Mouse (Mus musculus): ENCODE data around the gene AL731706.2. TPM values are rescaled to one million over a fixed set of nuclear protein-coding genes. Genes with fewer than 3 reads are reported as not detected.
A peak's percentile ranks its signal among the peaks of the same experiment; 100 is the strongest.
"Not testable (repeated sequence)": the region's sequence is repeated elsewhere in the genome, so short reads cannot be mapped to it uniquely, and the experiment has no call there.

Gene AL731706.2
- polyA plus RNA-seq, 1 experiment from 2014 or later, result 33.0 TPM

DNA sequence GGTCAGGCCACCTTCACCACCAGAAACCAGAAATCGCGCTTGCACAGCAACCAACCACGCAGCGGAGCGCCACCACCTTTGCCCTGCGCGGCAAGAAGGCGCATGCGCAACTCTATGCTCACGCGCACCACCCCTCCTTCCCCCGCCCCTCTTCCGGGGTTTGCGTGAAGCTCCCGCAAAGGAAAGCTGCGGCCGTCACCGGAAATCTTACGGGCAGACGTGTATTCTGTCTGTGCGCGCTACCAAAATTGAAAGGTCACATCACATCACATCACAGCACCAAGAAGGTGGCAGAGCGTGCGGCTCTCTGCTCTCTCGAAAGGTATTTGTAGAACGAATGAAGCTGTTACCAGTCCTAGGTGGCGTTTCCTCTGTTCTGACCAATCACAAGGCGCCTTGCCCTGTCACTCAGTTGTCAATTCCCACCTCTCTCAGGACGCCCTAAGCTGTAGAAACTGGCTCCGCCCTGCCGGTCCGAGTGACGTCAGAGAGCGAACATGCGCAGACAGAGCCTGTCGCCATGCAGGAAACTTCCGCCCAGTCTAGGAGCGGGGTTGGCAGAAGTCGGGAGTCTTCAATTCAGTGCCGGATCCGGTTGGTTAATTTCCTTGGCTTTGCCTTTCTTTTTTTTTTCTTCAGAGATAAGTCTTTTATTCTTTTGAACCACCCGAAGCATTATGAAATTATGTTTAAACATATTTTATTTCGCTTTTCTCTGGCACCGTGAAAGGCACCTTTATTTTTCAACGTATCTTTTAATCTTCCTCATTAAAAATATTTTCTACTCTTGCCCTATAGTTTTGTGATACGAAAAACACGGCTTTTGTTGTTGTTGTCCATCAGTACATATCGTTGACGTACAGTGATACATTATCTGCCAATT, 5.8 kb upstream of the AL731706.2 start, which contains the start of the genes Slx4ip, AL731706.1 and Mkks:
TSS of gene Slx4ip (plus strand) at position 151 of the 883 bp plus-strand sequence.
TSS of gene AL731706.1 (minus strand) at position 322 of the 883 bp plus-strand sequence.
TSS of gene Mkks (minus strand) at position 322 of the 883 bp plus-strand sequence.
- DNase-seq (ENCODE audit: low spot score), result peak; percentile 99
- under 1% methylated on average over 49 of the region's 49 CpGs for WGBS
- Histone ChIP-seq H3K4me1 (replicated peaks) (peaks cover 21% of the 10 kb centered on the region), H3K27me3 (ENCODE audit: insufficient read depth, poor library complexity, severe bottlenecking) (no peaks in the 10 kb centered on the region), H3K27ac (peak within 1 kb of the TSS; percentile 94), H3K9me3 (no peaks in the 10 kb centered on the region), H3K4me3 (peak within 1 kb of the TSS; percentile 78), H3K36me3 (no peaks in the 10 kb centered on the region)

DNA sequence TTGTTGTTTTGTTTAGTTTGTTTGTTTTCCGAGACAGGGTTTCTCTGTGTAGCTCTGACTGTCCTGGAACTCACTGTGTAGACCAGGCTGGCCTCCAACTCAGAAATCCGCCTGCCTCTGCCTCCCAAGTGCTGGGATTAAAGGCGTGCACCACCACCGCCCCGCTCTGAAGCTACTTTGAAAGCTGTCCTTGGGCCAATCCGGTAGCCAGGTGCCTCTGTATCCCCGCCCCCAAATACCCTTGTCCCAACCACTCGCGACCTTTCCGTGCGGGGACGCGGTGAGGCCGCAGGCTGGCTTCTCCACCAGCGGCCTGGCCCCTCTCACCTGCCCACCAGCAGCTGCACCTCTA, 5.2 kb upstream of the AL731706.2 start:
- Histone ChIP-seq H3K4me3 (peak overlapping the region; percentile 78), H3K4me1 (replicated peaks) (peaks cover 21% of the 10 kb centered on the region), H3K27ac (peak overlapping the region; percentile 94)
- not testable (repeated sequence) for H3K36me3 ChIP-seq; DNase-seq (ENCODE audit: low spot score); H3K9me3 ChIP-seq; H3K27me3 ChIP-seq (ENCODE audit: insufficient read depth, poor library complexity, severe bottlenecking)
- 7% methylated on average over 15 of the region's 15 CpGs for WGBS

DNA sequence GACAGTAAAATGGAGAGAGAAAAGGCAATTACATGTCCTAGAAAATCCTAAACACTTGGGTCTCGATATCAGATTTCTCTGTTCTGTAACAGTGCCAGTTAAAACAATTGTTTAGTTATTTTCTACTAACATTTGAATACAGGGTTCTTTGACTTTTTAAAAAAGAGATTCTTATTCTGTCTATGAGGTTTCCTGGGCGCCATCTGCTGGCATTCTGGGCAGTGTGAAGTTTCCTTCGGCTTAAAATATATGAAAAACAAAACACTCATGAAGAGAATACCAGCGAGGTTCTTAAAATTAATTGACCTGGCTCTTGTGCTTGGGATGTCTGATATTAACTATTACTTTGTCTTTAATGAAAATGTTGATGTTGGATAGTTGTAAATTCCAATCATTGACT, 1.4 kb upstream of the AL731706.2 start:
- Histone ChIP-seq H3K27me3 (ENCODE audit: insufficient read depth, poor library complexity, severe bottlenecking) (no peaks in the 10 kb centered on the region), H3K4me1 (replicated peaks) (0 out of 2 replicates have a peak, but pooled peaks cover 6% of the 10 kb centered on the region), H3K36me3 (peaks cover 35% of the 10 kb centered on the region), H3K9me3 (no peaks in the 10 kb centered on the region), H3K4me3 (no peak overlapping the region), H3K27ac (no peak overlapping the region)
- 79% methylated on average over 4 of the region's 4 CpGs for whole genome bisulfite sequencing
- no peak for DNase-seq (ENCODE audit: low spot score)

DNA sequence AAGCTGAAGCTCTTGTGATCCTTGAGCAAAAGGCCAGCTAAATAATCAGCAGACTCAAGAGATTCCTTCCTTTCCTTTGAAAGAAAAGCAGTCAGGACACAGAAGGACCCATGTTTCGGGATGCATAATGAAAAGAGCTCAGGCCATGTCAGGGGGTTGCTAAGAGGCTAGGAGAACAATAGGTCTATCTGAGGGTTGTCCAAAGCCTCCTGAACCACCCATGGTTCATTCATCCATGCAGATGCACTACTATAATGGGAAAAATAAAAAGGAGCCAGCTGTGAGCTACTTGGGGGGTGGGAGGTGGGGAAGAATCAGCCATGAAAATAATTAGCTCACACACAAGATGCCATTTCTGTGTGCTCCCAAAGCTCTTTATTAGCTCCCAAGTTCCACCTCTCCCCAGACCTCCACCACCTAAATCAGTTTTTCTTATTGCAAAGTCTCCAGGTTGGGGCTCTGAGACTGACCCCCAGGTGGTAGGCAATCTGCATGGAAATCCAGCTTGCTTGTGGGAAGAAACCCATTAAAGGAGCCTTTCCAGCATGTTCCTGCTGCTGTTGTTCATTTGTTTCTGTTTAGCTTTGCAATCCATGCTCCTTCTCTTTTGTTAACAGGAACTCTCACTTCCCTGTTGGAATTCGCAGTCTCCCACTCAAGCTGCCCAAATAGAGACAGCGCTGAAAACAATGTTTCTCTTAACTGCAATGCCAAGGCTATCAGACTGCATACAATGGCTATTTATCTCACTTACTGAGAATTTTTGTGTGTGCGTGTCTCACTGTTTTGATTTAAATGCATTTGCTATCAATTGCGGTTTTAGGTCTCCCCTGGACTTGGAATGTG, 30.7 kb downstream of the AL731706.2 start:
- Histone ChIP-seq H3K9me3 (no peaks in the 10 kb centered on the region), H3K27ac (peak overlapping the region; percentile 82), H3K36me3 (no peaks in the 10 kb centered on the region), H3K4me1 (replicated peaks) (peaks cover 27% of the 10 kb centered on the region), H3K4me3 (no peak overlapping the region), H3K27me3 (ENCODE audit: insufficient read depth, poor library complexity, severe bottlenecking) (no peaks in the 10 kb centered on the region)
- peak; percentile 35 for DNase-seq (ENCODE audit: low spot score)
- WGBS, result 22% methylated on average over 5 of the region's 5 CpGs

DNA sequence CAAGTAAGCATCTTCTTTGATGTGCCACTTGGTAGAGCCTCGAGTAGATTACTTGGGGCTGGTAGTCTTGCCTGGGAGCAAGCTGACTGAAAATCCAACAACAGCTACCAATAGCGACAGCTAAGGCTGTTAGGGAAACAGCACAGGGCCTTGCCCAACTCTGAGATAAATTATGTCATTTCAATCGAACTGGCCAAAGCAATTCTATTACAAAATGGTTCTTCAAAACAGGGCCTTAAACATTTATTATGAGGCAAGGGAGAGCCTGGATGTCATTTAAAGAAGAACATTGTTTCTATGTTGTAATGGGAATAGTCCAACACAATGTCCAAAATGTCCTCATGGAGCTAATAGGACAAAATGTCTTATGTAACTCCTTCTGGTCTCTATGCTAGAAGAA, 35.1 kb downstream of the AL731706.2 start:
- DNase-seq (ENCODE audit: low spot score), result no peak

DNA sequence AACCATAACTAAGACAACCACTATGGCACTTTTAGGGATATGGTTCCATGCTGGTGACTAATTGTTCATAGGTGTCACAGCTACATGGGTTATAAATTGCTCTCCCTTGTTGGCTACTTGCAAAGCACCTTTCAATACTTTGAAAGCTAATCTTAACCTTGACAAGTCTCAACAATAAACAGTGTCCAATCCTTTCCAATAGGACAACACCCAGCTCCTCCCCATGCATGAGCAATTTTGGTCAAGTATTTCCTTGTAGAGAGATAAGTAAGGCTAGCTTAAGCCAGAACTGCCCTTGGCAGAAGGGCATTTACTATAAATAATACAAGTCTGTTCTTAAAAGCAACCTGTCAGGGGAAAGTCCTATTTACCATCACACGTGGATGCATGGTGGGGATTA, 47.5 kb downstream of the AL731706.2 start:
- H3K36me3 ChIP-seq, result no peaks in the 10 kb centered on the region
- WGBS, result 69% methylated on average over 1 of the region's 1 CpGs
- DNase-seq (ENCODE audit: low spot score), result no peak

More for the DNA sequence above, 35.1 kb downstream of the AL731706.2 start:
- H3K36me3 ChIP-seq, result no peaks in the 10 kb centered on the region
- WGBS, result 80% methylated on average over 3 of the region's 3 CpGs
- no peaks in the 10 kb centered on the region for H3K9me3 ChIP-seq
- H3K4me3 ChIP-seq, result no peak overlapping the region
- H3K27me3 ChIP-seq (ENCODE audit: insufficient read depth, poor library complexity, severe bottlenecking), result no peaks in the 10 kb centered on the region
- peaks cover 22% of the 10 kb centered on the region for H3K4me1 ChIP-seq (replicated peaks)
- H3K27ac ChIP-seq, result no peak overlapping the region

DNA sequence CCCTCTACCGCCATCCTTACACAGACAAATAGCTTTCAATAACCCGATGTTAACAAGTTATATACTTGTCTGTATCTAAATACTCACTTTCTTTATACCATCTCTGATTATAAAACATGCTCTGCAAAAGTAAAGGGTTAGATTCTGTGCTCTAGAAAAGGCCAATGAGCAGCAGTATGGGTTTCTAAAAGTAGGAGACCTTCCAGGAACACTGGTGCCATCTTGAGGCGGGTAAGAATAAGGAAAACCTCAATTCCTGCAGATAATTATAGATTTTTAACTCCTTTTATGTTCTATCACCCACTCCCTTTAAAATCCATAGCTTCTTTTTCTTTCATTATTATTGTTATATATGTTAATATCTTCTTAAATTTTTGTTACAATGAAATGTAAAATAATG, 49.6 kb downstream of the AL731706.2 start:
- no peak for DNase-seq (ENCODE audit: low spot score)
- no peak overlapping the region for H3K27ac ChIP-seq
- no peaks in the 10 kb centered on the region for H3K4me1 ChIP-seq (replicated peaks)
- no peaks in the 10 kb centered on the region for H3K9me3 ChIP-seq
- no peaks in the 10 kb centered on the region for H3K36me3 ChIP-seq
- H3K4me3 ChIP-seq, result no peak overlapping the region
- H3K27me3 ChIP-seq (ENCODE audit: insufficient read depth, poor library complexity, severe bottlenecking), result no peaks in the 10 kb centered on the region
- 67% methylated on average over 3 of the region's 3 CpGs for WGBS

More for the DNA sequence above, 47.5 kb downstream of the AL731706.2 start:
- Histone ChIP-seq H3K27me3 (ENCODE audit: insufficient read depth, poor library complexity, severe bottlenecking) (no peaks in the 10 kb centered on the region), H3K4me1 (replicated peaks) (no peaks in the 10 kb centered on the region), H3K4me3 (no peak overlapping the region), H3K27ac (no peak overlapping the region), H3K9me3 (no peaks in the 10 kb centered on the region)

Other genes starting within 250 kb of the AL731706.2 start
- gene Snap25, start 172.2 kb downstream of the AL731706.2 start, polyA plus RNA-seq (2016; fragmentation: Nextera tagmentation; extraction: Ambion mirVana), result 27.8 and 39.4 TPM in 2 replicates
- 9.2 and 9.9 TPM in 2 replicates for gene Slx4ip, start 5.5 kb upstream of the AL731706.2 start, polyA plus RNA-seq (2016; fragmentation: Nextera tagmentation; extraction: Ambion mirVana)
- gene AL731706.1, start 5.7 kb upstream of the AL731706.2 start, polyA plus RNA-seq (2016; fragmentation: Nextera tagmentation; extraction: Ambion mirVana), result 23.1 and 25.7 TPM in 2 replicates
- gene Mkks, start 5.7 kb upstream of the AL731706.2 start, polyA plus RNA-seq (2016; fragmentation: Nextera tagmentation; extraction: Ambion mirVana), result 13.2 and 16.7 TPM in 2 replicates
- 21.2 and 30.5 TPM in 2 replicates for gene Jag1, start 231.0 kb upstream of the AL731706.2 start, polyA plus RNA-seq (2016; fragmentation: Nextera tagmentation; extraction: Ambion mirVana)